Mouse (Mus musculus) cortical plate, adult 2 months (tissue): ENCODE measurements at regions not wholly inside any gene's neighbourhood (a gene's known extent, or its start where the extent isn't known, plus 50 kb on each side); places are given as distances from the start of the nearest gene placed in this dataset.

Experiments
- H3K27ac ChIP-seq: fragments of 200-500 bp; 2 replicates; pipeline ENCODE4 v1.5.1; 2012; ENCODE audit warnings: low read length, control low read depth, inconsistent platforms; ENCODE audit not compliant: insufficient read depth
- H3K4me1 ChIP-seq: fragments of 200-500 bp; 2 replicates; pipeline ENCODE4 v1.6.1; 2011; ENCODE audit warnings: low read length; ENCODE audit not compliant: control insufficient read depth, insufficient read depth
- H3K4me3 ChIP-seq: fragments of 200-500 bp; 2 replicates; pipeline ENCODE4 v1.5.1; 2011; ENCODE audit warnings: mild to moderate bottlenecking, low read length, control low read depth; ENCODE audit not compliant: insufficient read depth
- CTCF ChIP-seq: fragments of 200-500 bp; IDR thresholded peaks from 2 replicates; pipeline ENCODE4 v1.5.1; 2011; ENCODE audit warnings: mild to moderate bottlenecking, control low read depth, low read length; ENCODE audit not compliant: insufficient read depth; ENCODE audit errors: extremely low read depth
- POLR2A ChIP-seq: fragments of 200-500 bp; IDR thresholded peaks from 2 replicates; pipeline ENCODE4 v1.6.1; 2011; ENCODE audit warnings: mild to moderate bottlenecking, low read length, control low read depth; ENCODE audit not compliant: insufficient read depth; ENCODE audit errors: extremely low read depth

DNA sequence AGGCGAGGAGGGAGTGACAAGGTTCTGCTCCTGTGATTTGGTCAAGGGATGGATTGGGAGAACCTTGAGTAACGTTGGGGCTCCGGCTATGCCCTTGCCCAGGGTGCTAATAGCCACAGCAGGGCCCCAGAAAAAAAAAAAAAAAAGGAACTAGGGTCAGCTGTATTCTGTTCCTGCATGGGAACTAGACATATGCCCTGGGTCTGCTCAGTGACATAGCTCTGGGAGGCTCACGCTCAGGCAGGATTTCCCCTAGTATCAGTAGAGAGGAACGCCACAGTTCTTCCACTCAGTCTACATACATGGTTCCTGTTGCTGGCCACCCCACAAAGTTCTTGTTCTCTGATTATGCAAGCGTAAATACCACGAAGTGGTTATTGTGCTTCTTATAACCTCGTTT is 114.8 kb upstream of the Tet2 start:
- no peak overlapping the region for H3K27ac ChIP-seq
- H3K4me3 ChIP-seq = no peak overlapping the region
- TF ChIP-seq CTCF (no peak), POLR2A (no peak)

DNA sequence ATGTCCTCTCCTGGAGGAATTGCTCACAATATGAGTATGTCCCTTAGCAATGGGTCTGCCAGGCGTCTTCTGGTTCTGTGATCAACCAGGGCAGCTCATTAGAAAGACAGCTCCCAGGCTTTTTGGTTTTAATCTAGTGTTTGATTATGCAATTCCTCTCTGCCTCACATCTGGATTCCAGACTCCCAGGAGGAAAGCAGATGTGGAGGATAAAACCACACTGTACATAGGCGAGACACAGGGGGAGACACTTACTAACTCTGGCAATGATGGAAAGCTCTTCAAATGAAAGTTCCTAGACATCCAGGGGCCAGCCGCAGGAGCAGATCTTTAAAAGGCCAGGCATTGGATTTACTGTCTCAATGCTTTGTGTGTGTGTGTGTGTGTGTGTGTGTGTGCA is 116.4 kb upstream of the Tet2 start:
- no peak for TF ChIP-seq CTCF
- no peak for TF ChIP-seq POLR2A
- H3K4me3 ChIP-seq = no peak overlapping the region
- no peaks in the 10 kb centered on the region for H3K4me1 ChIP-seq
- H3K27ac ChIP-seq = no peak overlapping the region

More for the DNA sequence above, 114.8 kb upstream of the Tet2 start:
- no peaks in the 10 kb centered on the region for H3K4me1 ChIP-seq

DNA sequence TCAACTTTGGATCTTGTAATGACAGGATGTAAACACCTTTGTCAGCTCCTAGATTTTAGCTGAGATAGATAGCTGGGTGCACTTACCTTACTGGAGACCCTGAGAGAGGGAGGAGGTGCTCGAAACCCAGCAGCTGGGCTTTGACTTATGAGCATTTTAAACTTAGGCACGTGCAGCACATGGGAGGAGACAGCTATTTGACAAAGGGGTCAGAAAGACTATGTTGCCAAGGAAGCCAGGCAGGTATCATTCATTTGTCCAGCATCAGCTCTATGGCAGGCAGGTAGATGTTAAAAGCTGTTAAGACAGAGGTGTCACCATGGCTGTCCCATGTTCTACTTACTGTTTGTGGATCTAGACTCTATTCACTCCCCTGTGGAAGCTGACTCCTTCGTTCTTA is 120.0 kb upstream of the Tet2 start:
- Histone ChIP-seq H3K4me1 (no peaks in the 10 kb centered on the region), H3K4me3 (no peak overlapping the region), H3K27ac (no peak overlapping the region)
- TF ChIP-seq CTCF = no peak
- no peak for TF ChIP-seq POLR2A

DNA sequence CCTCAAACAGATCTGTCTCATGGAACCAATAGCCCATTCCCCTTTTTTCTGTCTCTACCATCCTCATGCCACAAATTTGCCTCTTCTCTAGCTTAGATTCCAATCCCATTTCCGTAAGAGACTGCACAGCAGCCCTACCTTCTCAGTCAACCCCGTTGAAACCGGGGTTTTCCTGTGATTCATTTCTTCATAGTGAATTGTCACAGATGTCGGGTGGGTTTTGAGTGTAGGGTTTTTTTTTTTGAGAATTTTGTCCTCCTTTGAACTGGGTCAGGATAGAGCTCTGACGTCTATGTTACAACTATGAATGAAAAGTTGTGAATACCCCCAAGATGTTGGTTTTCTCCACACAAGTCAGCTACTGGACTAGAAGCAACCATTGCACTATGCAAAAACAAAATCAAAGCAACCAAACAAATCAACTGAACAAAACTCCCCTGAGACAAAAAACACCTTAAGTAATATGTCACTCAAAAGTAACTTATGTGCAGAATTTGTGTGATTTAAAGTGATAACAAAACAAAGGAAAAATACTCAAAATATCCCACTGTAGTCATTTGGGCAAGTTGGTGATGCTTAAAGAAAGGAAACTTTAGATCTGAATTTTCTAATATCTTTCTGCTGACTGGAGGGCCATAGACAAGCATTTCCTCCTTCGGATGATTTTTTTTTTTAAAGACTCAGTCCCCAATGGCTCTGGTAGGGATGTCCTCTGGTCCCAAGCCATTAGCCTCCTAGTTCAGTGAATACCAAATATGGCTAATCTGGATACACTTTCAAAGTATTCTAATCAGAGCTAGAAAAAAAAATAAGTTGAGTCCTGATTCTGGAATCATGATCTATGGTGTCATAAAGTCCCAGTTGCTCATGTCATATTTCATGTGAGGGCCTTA is 120.7 kb upstream of the Tet2 start:
- H3K27ac ChIP-seq = no peak overlapping the region
- H3K4me1 ChIP-seq = no peaks in the 10 kb centered on the region
- TF ChIP-seq POLR2A (no peak), CTCF (no peak)
- no peak overlapping the region for H3K4me3 ChIP-seq

DNA sequence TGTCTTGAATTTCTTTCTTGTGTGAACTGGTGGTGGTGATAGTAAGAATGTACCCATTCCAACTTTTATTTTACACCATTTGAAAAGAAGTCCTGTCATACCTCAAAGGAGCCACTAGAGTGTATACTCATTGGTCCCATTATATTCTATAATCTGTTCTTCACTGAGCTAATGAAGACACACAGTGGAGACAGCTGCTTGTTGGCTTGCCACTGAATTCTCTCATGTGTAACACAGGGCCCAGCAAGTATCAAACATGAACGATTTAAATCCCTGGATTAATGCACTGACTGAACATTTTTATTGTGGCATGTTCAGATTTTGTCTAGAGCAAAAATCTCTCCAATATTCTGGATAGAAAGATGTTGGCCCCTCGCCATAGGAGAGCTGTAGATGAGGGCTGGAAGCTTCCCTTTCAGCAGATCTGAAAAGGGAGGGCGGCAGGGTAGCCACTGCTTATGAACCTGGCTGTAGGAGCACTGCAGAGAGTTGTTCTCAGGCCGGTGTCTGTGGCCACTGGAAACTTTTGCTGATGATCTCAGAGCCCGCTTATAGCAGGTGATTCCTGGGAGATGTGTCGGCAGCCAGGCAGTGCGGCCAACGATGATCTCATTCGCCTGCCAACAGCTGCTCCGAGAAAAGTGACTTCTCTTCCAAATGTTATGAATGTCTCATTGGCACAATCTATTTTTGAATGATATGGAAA is 128.0 kb upstream of the Tet2 start:
- Histone ChIP-seq H3K4me1 (no peaks in the 10 kb centered on the region), H3K4me3 (no peak overlapping the region), H3K27ac (no peak overlapping the region)
- no peak for TF ChIP-seq CTCF
- no peak for TF ChIP-seq POLR2A

DNA sequence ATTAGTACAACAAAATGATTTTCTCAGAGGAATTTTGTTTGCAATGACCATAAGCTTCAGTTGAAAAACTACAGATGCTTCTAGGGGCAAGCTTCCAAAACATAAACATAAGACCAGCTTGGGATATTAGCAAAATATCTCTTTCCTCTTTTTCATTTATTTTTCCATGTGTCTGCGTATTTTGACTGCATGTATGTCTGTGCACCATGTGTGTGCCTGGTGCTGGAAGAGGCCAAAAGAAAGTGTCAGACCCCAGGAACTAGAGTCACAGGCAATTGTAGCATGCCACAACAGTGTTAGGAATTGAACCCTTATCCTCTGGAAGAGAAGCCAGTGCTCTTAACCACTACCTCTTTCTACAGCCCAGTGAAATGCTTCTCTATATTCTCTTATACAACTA is 133.0 kb upstream of the Tet2 start:
- TF ChIP-seq CTCF (no peak), POLR2A (no peak)
- no peaks in the 10 kb centered on the region for H3K4me1 ChIP-seq
- no peak overlapping the region for H3K27ac ChIP-seq
- H3K4me3 ChIP-seq = no peak overlapping the region

DNA sequence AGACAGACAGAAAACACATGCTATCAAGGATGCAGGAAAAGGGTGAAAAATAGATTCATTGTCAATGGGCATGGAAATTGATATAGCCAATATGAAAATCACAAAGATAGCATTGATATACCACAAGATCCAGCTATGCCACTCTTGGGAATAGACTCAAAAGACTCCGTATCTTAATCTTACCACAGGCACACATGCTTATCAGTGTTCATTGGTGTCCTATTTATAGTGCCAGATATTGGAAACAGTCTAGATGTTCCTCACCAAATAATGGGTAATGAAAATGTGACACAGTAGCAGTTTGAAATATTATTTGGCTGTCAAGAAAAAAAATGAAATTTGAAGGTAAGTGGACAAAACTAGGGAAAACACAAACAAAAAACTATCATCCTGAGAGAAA is 135.0 kb upstream of the Tet2 start:
- Histone ChIP-seq H3K4me1 (no peaks in the 10 kb centered on the region), H3K4me3 (no peak overlapping the region), H3K27ac (no peak overlapping the region)
- TF ChIP-seq CTCF (no peak), POLR2A (no peak)

DNA sequence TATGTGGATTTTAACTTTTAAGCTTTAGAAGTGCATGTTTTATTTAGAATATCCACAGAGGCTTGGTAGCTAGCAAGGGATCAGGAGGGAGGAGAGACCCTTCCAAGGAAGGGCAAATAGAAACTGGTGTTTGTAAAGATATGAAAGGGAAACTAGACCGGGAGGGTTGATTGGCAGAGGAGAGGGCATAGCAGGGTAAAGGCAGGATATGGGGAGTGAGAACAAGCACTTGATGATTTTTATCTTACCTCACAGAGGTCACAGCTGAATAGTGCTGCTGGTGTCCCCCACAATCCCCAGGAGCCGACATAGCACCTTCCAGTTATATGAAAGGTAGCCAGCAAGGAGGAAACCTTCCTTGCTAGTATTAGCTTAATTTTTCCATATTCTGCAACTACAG is 135.4 kb upstream of the Tet2 start:
- Histone ChIP-seq H3K4me3 (no peak overlapping the region), H3K27ac (no peak overlapping the region), H3K4me1 (no peaks in the 10 kb centered on the region)
- no peak for TF ChIP-seq CTCF
- TF ChIP-seq POLR2A = no peak

DNA sequence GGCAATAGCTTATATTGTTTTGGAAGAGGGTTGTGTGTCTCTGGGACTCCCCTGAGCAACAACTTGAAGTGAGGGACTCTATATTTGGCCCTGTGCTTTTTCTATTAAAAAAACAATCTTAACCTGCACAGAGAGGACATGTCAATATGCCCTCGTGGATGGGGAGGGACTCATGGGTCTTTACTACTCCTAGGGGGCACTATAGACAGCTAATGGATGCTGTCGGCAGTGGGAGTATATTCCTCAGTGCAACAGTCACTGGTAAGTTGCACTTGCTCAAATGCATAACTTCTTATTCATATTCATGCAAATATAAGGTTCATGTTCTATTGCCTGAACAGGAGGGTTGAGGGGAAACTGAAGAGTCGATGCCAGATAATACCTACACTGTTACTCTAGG is 135.9 kb upstream of the Tet2 start:
- no peak for TF ChIP-seq POLR2A
- TF ChIP-seq CTCF = no peak
- no peak overlapping the region for H3K27ac ChIP-seq
- H3K4me1 ChIP-seq = no peaks in the 10 kb centered on the region
- no peak overlapping the region for H3K4me3 ChIP-seq

DNA sequence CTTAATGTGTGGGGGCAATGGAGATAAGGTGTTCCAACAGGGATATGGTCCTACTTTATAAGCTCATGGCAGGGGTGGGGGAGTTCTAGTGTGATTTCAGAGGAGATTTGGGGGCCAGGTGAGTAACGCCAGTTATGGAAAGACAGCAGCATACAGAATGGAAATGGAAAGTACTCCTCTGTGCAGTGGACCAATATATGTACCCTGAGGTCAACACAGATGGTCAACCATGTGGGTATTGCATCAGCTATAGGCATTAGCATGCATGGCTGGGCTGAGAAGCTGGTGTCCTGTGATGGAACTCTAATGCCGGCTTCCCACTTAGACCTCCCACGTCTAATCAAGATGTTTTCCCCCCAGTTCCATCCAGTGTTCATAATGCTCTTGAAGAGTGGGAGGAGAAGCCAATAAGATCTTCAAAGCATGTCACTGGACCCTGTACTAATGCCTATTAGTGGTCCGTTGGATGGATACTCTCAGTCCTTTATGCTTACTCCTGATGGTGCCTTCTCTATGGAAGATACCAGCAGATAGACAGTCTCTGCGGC is 139.3 kb upstream of the Tet2 start:
- no peak overlapping the region for H3K27ac ChIP-seq
- H3K4me1 ChIP-seq = no peaks in the 10 kb centered on the region
- TF ChIP-seq POLR2A (no peak), CTCF (no peak)
- no peak overlapping the region for H3K4me3 ChIP-seq
